Mouse (Mus musculus) midbrain, postnatal 0 days (tissue): Measurements from ENCODE around the gene Rhog. TPM values are rescaled to one million over a fixed set of nuclear protein-coding genes. Genes with fewer than 3 reads are reported as not detected.

Experiments
- ATAC-seq: fragments of 200-750 bp; cut with Nextera tagmentation; 2 replicates; pipeline ENCODE4 v1.8.0; 2017; ENCODE audit warnings: moderate number of reproducible peaks, mild to moderate bottlenecking, moderate TSS enrichment, moderate library complexity; ENCODE audit not compliant: low FRiP score
- DNase-seq: peaks from one replicate; pipeline ENCODE4 v3.0.0-alpha.2; 2015; ENCODE audit warnings: low spot score
- H3K27ac ChIP-seq: fragments of 300-500 bp; sonication (generic); 2 replicates; pipeline ENCODE4 v1.5.1; 2014; ENCODE audit warnings: low read depth, mild to moderate bottlenecking, low read length, mixed read lengths
- H3K27me3 ChIP-seq: fragments of 300-500 bp; sonication (generic); 2 replicates; pipeline ENCODE4 v1.6.1; 2014; ENCODE audit warnings: low read length, control low read depth, mixed read lengths; ENCODE audit not compliant: insufficient read depth
- H3K36me3 ChIP-seq: fragments of 300-500 bp; sonication (generic); 2 replicates; pipeline ENCODE4 v1.6.1; 2014; ENCODE audit warnings: low read length, control low read depth, mixed read lengths; ENCODE audit not compliant: insufficient read depth
- H3K4me1 ChIP-seq: fragments of 300-500 bp; sonication (generic); 2 replicates; pipeline ENCODE4 v1.6.1; 2014; ENCODE audit warnings: mild to moderate bottlenecking, control low read depth, antibody characterized with exemption, low read length, mixed read lengths; ENCODE audit not compliant: insufficient read depth
- H3K4me2 ChIP-seq: fragments of 300-500 bp; sonication (generic); 2 replicates; pipeline ENCODE4 v1.6.1; 2014; ENCODE audit warnings: low read depth, mild to moderate bottlenecking, low read length, mixed read lengths; ENCODE audit not compliant: poor library complexity, severe bottlenecking
- H3K4me3 ChIP-seq: fragments of 300-500 bp; sonication (generic); 2 replicates; pipeline ENCODE4 v1.5.1; 2014; ENCODE audit warnings: low read depth, mild to moderate bottlenecking, low read length, moderate library complexity
- H3K9ac ChIP-seq: fragments of 300-500 bp; sonication (generic); replicated peaks from 2 replicates; pipeline ENCODE4 v1.6.1; 2014; ENCODE audit warnings: mild to moderate bottlenecking, low read length, moderate library complexity, mixed read lengths; ENCODE audit not compliant: poor library complexity, severe bottlenecking
- H3K9me3 ChIP-seq: fragments of 300-500 bp; sonication (generic); 2 replicates; pipeline ENCODE4 v1.6.1; 2016; ENCODE audit warnings: low read length, control low read depth
- CTCF ChIP-seq: IDR thresholded peaks from 2 replicates; pipeline ENCODE4 v1.5.1; 2016; ENCODE audit warnings: antibody characterized with exemption, mild to moderate bottlenecking
- WGBS: fragments of 180-500 bp; shearing (Covaris S2); extraction: QIAGEN DNeasy Blood & Tissue Kit; methylation state at CpG from one replicate; pipeline ENCODE4 v1.1.7; 2014; 5-methylcytosine and 5-hydroxymethylcytosine counted together
- polyA plus RNA-seq: library from polyadenylated mRNA; unstranded; fragments of >200 nt; fragmentation: Nextera tagmentation; extraction: Ambion mirVana; gene quantifications from 2 replicates; pipeline ENCODE4 v1.2.1, GENCODE M21; 2015
- total RNA-seq: library from RNA; depleted of rRNA; stranded (reverse); fragments of >200 nt; gene quantifications from 2 replicates; pipeline ENCODE4 v1.2.3, GENCODE M21; 2014; rRNA removed

Gene Rhog
- total and polyA plus RNA-seq, 2 experiments from 2014 or later, result 11.3 to 15.8 TPM

DNA sequence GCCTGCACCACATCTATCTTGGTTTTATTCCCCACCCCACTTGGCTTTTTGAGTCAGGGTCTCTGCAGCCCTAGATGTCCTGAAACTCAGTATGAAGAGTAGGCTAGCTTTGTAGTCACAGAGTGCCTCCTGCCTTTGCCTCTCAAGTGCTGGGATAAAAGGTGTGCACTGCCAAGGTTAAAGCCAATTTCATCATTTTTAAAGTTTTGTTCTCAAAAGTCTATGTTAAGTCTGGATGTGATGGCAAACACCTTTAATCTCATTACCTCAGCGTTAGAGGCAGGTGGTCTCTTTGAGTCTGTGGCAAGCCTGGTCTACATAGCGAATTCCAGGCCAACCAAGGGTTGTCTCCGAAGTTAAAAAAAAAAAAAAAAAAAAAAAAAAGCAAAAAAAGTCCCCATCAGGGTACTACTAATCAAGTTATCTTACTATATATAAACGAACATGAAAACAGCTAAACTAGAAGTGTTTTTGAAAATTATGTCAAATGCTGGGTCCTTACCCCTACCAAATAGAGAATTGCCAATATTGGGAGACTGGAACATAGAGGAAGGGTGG lies 47.0 kb downstream of the Rhog start:
- Histone ChIP-seq H3K36me3 (no peaks in the 10 kb centered on the region), H3K9ac (peak overlapping the region; percentile 64), H3K4me3 (peak overlapping the region; percentile 61), H3K27ac (peak overlapping the region; percentile 94), H3K4me1 (peaks cover 10% of the 10 kb centered on the region), H3K27me3 (no peaks in the 10 kb centered on the region), H3K9me3 (no peaks in the 10 kb centered on the region), H3K4me2 (peak overlapping the region; percentile 72)
- 62% methylated on average over 4 of the region's 4 CpGs for WGBS
- ATAC-seq (no peak), DNase-seq (no peak)
- no peak for TF ChIP-seq CTCF

DNA sequence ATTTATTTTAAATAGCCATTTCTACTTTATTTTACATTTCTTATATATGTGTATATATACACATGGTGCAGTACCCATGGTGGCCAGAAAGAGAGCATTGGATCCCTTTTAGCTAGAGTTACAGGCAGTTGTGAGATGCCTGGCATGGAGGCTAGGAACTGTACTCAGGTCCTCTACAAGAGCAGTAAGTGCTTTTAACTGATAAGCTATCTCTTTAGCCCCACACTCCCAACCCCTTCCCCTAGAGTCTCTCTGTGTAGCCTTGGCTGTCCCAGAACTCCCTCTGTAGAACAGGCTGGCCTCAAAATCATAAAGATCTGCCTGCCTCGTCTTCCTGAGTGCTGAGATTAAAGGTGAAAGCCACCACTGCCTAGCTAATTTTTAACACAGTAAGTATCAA lies 50.2 kb downstream of the Rhog start:
- Histone ChIP-seq H3K4me2 (no peak overlapping the region), H3K9me3 (no peaks in the 10 kb centered on the region), H3K4me1 (peaks cover 10% of the 10 kb centered on the region), H3K9ac (no peak overlapping the region), H3K27ac (no peak overlapping the region), H3K36me3 (no peaks in the 10 kb centered on the region), H3K27me3 (no peaks in the 10 kb centered on the region), H3K4me3 (no peak overlapping the region)
- DNase-seq, result no peak
- ATAC-seq, result no peak
- TF ChIP-seq CTCF, result no peak
- 86% methylated on average over 1 of the region's 1 CpGs for WGBS

DNA sequence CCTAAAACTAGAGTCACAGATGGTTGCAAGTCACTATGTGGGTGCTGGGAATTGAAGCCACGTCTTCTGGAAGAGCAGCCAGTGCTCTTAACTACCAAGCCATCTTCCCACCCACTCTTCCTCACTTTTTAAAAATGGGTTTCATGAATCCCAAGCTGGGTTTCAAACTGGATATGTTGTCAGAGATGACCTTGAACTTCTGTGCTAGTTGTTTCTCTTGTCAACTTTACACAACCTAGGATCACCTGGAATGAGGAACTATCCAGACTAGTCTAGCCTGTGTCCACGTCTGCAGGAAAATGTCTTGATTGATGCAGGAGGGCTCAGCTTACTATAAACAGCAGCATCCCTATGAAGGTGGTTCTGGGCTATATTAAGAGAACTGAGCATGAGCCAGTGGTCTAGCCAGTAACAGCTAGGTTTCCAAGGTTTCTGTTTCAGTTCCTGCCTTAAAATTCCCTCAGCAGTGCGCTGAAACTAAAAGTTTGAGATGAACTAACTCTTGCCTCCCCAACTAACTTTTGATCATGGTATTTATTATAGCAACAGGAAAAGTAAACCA lies 51.5 kb downstream of the Rhog start:
- Histone ChIP-seq H3K27me3 (no peaks in the 10 kb centered on the region), H3K36me3 (no peaks in the 10 kb centered on the region), H3K27ac (no peak overlapping the region), H3K9me3 (no peaks in the 10 kb centered on the region), H3K4me1 (peaks cover 10% of the 10 kb centered on the region), H3K4me2 (no peak overlapping the region), H3K9ac (no peak overlapping the region), H3K4me3 (no peak overlapping the region)
- WGBS, result 89% methylated on average over 3 of the region's 3 CpGs
- no peak for DNase-seq
- no peak for TF ChIP-seq CTCF
- no peak for ATAC-seq

DNA sequence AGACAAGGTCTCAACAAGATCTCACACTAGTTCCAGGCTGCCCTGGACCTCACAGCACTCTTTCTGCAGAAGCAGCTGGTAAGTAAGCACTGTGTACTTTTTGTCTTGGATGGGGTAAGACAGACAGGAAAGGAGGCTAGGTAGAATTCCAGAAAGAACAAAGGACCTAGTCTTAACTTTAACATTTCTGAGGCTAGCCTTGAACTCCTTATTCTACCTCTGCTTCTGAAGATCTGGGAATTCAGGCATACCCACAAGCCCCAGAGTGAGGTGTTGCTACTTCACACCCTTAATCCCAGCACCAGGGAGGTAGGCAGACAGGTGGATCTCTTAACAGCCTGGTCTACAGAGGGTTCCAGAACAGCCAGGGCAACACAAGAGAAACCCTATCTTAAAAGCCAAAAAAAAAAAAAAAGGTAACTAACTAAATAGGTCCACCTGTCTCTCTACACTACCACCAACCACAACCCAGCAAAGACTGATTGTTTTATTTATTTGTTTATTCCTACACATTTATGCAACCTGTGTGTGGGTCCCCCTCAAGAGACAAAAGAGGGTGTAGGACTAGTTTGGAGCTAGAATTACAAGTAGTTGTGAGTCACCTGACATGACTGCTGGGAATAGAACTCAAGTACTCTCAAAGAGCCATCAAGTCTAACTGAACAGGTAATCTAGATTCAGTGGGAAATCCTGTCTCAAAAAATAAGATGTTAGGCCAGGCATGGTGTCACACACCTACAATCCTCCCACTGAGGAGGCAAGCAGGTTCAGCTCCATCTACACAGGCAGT lies 54.7 kb downstream of the Rhog start:
- Histone ChIP-seq H3K4me1 (no peaks in the 10 kb centered on the region), H3K27me3 (no peaks in the 10 kb centered on the region), H3K27ac (no peak overlapping the region), H3K9ac (no peak overlapping the region), H3K36me3 (no peaks in the 10 kb centered on the region), H3K9me3 (no peaks in the 10 kb centered on the region), H3K4me3 (no peak overlapping the region), H3K4me2 (no peak overlapping the region)
- TF ChIP-seq CTCF, result no peak
- ATAC-seq (no peak), DNase-seq (no peak)

DNA sequence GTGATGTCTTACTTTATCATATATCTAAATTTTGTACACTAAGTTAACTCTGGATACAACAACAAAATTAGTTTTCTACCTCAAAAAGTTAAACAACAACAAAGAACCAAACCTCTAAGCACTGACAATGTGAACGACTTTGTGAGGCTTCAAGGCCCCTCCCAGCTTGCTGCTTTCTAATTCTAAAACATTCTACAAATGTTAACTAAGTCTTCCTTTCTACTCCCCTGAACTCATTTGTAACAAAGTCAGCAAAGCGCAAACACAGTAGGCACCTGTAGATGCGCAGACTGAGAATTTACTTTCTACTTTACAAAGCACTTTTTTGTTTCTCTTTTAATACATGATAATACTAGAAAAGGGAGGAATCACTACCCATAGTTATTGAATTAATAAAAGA lies 55.3 kb downstream of the Rhog start:
- H3K27me3 ChIP-seq, result no peaks in the 10 kb centered on the region
- no peak for DNase-seq
- no peak for ATAC-seq
- no peak for TF ChIP-seq CTCF
- H3K36me3 ChIP-seq, result no peaks in the 10 kb centered on the region
- no peaks in the 10 kb centered on the region for H3K4me1 ChIP-seq
- no peaks in the 10 kb centered on the region for H3K9me3 ChIP-seq
- H3K4me3 ChIP-seq, result no peak overlapping the region
- no peak overlapping the region for H3K4me2 ChIP-seq
- 86% methylated on average over 3 of the region's 3 CpGs for WGBS
- no peak overlapping the region for H3K27ac ChIP-seq
- no peak overlapping the region for H3K9ac ChIP-seq

DNA sequence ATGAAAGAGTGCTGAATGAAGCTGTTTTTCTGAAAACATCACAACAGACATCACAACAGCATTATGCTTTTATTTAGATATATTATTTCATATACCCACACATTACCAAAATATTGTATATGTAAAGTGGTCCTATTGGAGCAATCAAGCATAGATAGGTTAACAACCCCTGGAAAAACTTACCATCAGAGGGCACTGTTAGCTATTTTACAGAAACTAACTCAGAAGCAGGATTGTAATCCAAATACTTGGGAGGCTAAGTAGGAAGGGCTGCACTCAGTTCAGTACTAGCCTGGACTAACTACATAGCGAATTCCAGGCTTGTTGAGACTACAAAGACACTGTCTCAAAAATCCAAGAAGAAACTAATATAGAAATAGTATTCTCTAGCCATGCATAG lies 63.5 kb downstream of the Rhog start:
- WGBS, result 96% methylated on average over 1 of the region's 1 CpGs
- TF ChIP-seq CTCF, result peak; percentile 45
- no peaks in the 10 kb centered on the region for H3K4me1 ChIP-seq
- no peak overlapping the region for H3K4me3 ChIP-seq
- DNase-seq, result no peak
- no peak overlapping the region for H3K9ac ChIP-seq
- H3K27me3 ChIP-seq, result no peaks in the 10 kb centered on the region
- ATAC-seq, result no peak
- H3K4me2 ChIP-seq, result no peak overlapping the region
- H3K9me3 ChIP-seq, result no peaks in the 10 kb centered on the region
- H3K36me3 ChIP-seq, result peaks cover 12% of the 10 kb centered on the region; the same call in 1 of the 2 replicates
- no peak overlapping the region for H3K27ac ChIP-seq

Other genes starting within 250 kb of the Rhog start
- 7.7 and 12.9 TPM in 2 replicates for gene Il18bp, start 237.4 kb downstream of the Rhog start, total RNA-seq
- 3.1 and 4.2 TPM in 2 replicates for gene Il18bp, start 237.4 kb downstream of the Rhog start, polyA plus RNA-seq
- gene Rnf121, start 190.6 kb downstream of the Rhog start, total RNA-seq, result 31.3 and 40.7 TPM in 2 replicates
- 22.0 and 23.4 TPM in 2 replicates for gene Rnf121, start 190.6 kb downstream of the Rhog start, polyA plus RNA-seq
- 17.3 and 18.0 TPM in 2 replicates for gene Xndc1, start 190.5 kb downstream of the Rhog start, total RNA-seq
- 14.6 and 15.5 TPM in 2 replicates for gene Xndc1, start 190.5 kb downstream of the Rhog start, polyA plus RNA-seq
- 2.1 and 2.2 TPM in 2 replicates for gene Xntrpc, start 190.3 kb downstream of the Rhog start, total RNA-seq
- gene Xntrpc, start 190.3 kb downstream of the Rhog start, polyA plus RNA-seq, result 0.22 and 0.60 TPM in 2 replicates
- 0.24 TPM in 1 of 2 replicates, not detected in the other for gene Trpc2, start 172.9 kb downstream of the Rhog start, total RNA-seq
- gene Trpc2, start 172.9 kb downstream of the Rhog start, polyA plus RNA-seq, result 0.43 TPM in 1 of 2 replicates, not detected in the other
- 0.33 TPM in 1 of 2 replicates, not detected in the other for gene Art1, start 154.3 kb downstream of the Rhog start, total RNA-seq
- 0.18 and 0.22 TPM in 2 replicates for gene Art1, start 154.3 kb downstream of the Rhog start, polyA plus RNA-seq
- 0.49 TPM in 1 of 2 replicates, not detected in the other for gene Art5, start 146.6 kb downstream of the Rhog start, total RNA-seq
- 0.18 and 0.23 TPM in 2 replicates for gene Art5, start 146.6 kb downstream of the Rhog start, polyA plus RNA-seq
- gene Chrna10, start 139.2 kb downstream of the Rhog start, total RNA-seq, result 0.05 TPM in 1 of 2 replicates, not detected in the other
- not detected in 2 replicates for gene Chrna10, start 139.2 kb downstream of the Rhog start, polyA plus RNA-seq
- 36.3 and 39.5 TPM in 2 replicates for gene Nup98, start 45.9 kb downstream of the Rhog start, total RNA-seq
- gene Nup98, start 45.9 kb downstream of the Rhog start, polyA plus RNA-seq, result 10.0 and 10.2 TPM in 2 replicates
- gene Pgap2, start 45.8 kb downstream of the Rhog start, total RNA-seq, result 56.6 TPM in 2 replicates
- 51.7 and 54.9 TPM in 2 replicates for gene Pgap2, start 45.8 kb downstream of the Rhog start, polyA plus RNA-seq
- gene Stim1, start 11.8 kb upstream of the Rhog start, total RNA-seq, result 26.6 and 30.7 TPM in 2 replicates
- 15.4 and 17.1 TPM in 2 replicates for gene Stim1, start 11.8 kb upstream of the Rhog start, polyA plus RNA-seq
- gene Rrm1, start 185.6 kb upstream of the Rhog start, total RNA-seq, result 31.2 and 35.6 TPM in 2 replicates
- 25.0 and 26.1 TPM in 2 replicates for gene Rrm1, start 185.6 kb upstream of the Rhog start, polyA plus RNA-seq
- gene Olfr543, start 225.6 kb upstream of the Rhog start, total RNA-seq, result not detected in 2 replicates
- 0.29 and 0.38 TPM in 2 replicates for gene Olfr543, start 225.6 kb upstream of the Rhog start, polyA plus RNA-seq
- not detected in 2 replicates for gene Olfr544, start 232.3 kb upstream of the Rhog start, total RNA-seq
- gene Olfr544, start 232.3 kb upstream of the Rhog start, polyA plus RNA-seq, result 0.12 TPM in 1 of 2 replicates, not detected in the other
- not detected in 2 replicates for gene Olfr545, start 243.5 kb upstream of the Rhog start, total RNA-seq
- gene Olfr545, start 243.5 kb upstream of the Rhog start, polyA plus RNA-seq, result 0.07 and 0.17 TPM in 2 replicates